Mouse (Mus musculus) bone marrow, adult 2 months (tissue): ENCODE results near the gene Vmn2r63. TPM values are rescaled to one million over a fixed set of nuclear protein-coding genes. Genes with fewer than 3 reads are reported as not detected.
"Not testable (repeated sequence)": the region's sequence is repeated elsewhere in the genome, so short reads cannot be mapped to it uniquely, and the experiment has no call there.

ENCODE experiments used
- H3K27ac ChIP-seq: fragments of 200-500 bp; 2 replicates; pipeline ENCODE4 v1.5.1; 2012; ENCODE audit warnings: low read depth, mild to moderate bottlenecking, control low read depth, inconsistent platforms, low read length; ENCODE audit not compliant: control insufficient read depth, poor library complexity, insufficient read depth
- H3K4me1 ChIP-seq: fragments of 200-500 bp; 2 replicates; pipeline ENCODE4 v1.6.1; 2011; ENCODE audit warnings: low read length; ENCODE audit not compliant: control insufficient read depth, insufficient read depth
- H3K4me3 ChIP-seq: fragments of 200-500 bp; replicated peaks from 2 replicates; pipeline ENCODE3; 2011; ENCODE audit warnings: mild to moderate bottlenecking, low read depth, low read length, control low read depth; ENCODE audit not compliant: control insufficient read depth
- CTCF ChIP-seq: fragments of 200-500 bp; IDR thresholded peaks from 2 replicates; pipeline ENCODE4 v1.5.1; 2011; ENCODE audit warnings: low read length, control low read depth; ENCODE audit not compliant: control insufficient read depth, insufficient read depth
- POLR2A ChIP-seq: fragments of 200-500 bp; IDR thresholded peaks from 2 replicates; pipeline ENCODE4 v1.6.1; 2011; ENCODE audit warnings: low read depth, mild to moderate bottlenecking, control low read depth, low read length, borderline replicate concordance; ENCODE audit not compliant: control insufficient read depth
- WGBS: fragments of 180-500 bp; shearing (Covaris S2); methylation state at CpG from one replicate; pipeline ENCODE4 v1.1.7; 2018; 5-methylcytosine and 5-hydroxymethylcytosine counted together
- polyA plus RNA-seq: library from polyadenylated mRNA; stranded (reverse); fragments of >200 nt; gene quantifications from 2 replicates; pipeline ENCODE4 v1.2.4, GENCODE M21; 2011; ENCODE audit warnings: low replicate concordance; ENCODE audit not compliant: missing spikeins, insufficient read depth, insufficient read length

The Vmn2r63 gene
- polyA plus RNA-seq = not detected in 2 replicates

DNA sequence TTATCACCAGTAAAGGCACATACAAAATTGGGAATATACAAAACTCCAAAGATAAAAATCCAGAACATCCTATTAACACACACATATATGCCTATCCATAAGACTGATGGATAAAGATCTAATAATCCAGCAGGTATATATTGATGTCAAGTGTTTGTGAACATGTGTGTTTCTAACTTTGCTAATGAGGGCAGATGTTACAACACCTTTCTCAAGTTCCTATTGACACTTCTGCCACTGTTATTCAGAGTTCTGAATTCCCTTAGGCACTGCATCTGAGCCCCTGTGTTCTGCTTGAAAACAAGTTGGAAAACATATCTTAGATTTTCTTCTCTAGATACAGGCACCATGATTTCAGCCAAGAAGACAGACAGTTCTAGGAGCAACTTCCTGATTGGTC, at the start of gene Vmn2r63:
TSS of gene Vmn2r63 (minus strand) at position 101 of the 400 bp plus-strand sequence.
- H3K27ac ChIP-seq, H3K4me1 ChIP-seq, H3K4me3 ChIP-seq: not testable (repeated sequence)

GRCm38 (mm10) chr7:42980739-42981138, 47.1 kb upstream of the Vmn2r63 start:
- WGBS = 76% methylated on average over 10 of the region's 10 CpGs
- Histone ChIP-seq H3K27ac (peak overlapping the region; percentile 75), H3K4me1 (no peaks in the 10 kb centered on the region), H3K4me3 (peak overlapping the region; percentile 48)
- no peak for TF ChIP-seq CTCF

GRCm38 (mm10) chr7:42980098-42980497, 46.5 kb upstream of the Vmn2r63 start:
- Histone ChIP-seq H3K27ac (peak overlapping the region; percentile 75; the same call in 1 of the 2 replicates), H3K4me1 (no peaks in the 10 kb centered on the region), H3K4me3 (no peak overlapping the region)
- no peak for TF ChIP-seq CTCF
- no peak for TF ChIP-seq POLR2A
- 17% methylated on average over 11 of the region's 11 CpGs for WGBS

DNA sequence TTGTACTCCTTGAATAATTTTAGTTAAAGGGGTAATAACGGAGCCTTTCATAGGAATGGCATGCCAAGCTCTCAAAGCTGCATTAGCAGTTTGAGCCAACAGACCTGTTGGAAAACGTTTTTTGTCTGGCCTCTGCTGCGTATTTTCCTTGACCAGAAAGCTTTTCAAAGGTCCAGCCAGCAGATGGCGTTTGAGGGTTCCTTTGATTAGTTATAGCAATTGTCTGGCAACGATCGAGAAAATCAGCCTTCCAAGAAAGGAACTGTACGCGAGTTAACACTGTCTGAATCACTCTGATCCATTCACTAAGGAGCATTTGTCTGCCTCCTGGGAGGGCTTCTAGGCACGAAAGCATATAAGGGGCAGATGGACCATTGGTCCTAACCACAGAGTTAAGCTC, 31.6 kb upstream of the Vmn2r63 start:
- 70% methylated on average over 9 of the region's 9 CpGs for WGBS
- TF ChIP-seq POLR2A (no peak), CTCF (no peak)
- no peak overlapping the region for H3K4me3 ChIP-seq
- H3K27ac ChIP-seq = no peak overlapping the region
- no peaks in the 10 kb centered on the region for H3K4me1 ChIP-seq

DNA sequence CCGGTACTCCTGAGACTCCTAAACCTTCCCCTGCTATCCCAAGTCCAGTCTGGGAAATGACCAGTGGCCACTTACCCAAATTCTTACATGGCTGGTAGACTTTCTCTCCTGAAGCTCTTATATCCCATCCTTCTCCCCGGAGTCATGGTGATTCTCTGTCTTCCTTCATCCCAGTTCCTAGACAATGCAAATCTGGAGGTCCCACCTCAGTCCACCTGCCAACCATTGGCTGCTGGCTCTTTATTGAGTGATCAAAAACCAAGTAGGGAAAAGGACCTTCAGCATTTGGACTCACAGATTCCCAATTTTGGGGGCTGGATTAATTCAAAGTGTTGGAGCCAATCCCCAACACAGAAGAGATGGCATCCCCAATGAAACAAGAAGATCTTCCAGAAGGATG, 35.6 kb downstream of the Vmn2r63 start:
- H3K27ac ChIP-seq, H3K4me1 ChIP-seq, H3K4me3 ChIP-seq: not testable (repeated sequence)
- 75% methylated on average over 2 of the region's 2 CpGs for WGBS

DNA sequence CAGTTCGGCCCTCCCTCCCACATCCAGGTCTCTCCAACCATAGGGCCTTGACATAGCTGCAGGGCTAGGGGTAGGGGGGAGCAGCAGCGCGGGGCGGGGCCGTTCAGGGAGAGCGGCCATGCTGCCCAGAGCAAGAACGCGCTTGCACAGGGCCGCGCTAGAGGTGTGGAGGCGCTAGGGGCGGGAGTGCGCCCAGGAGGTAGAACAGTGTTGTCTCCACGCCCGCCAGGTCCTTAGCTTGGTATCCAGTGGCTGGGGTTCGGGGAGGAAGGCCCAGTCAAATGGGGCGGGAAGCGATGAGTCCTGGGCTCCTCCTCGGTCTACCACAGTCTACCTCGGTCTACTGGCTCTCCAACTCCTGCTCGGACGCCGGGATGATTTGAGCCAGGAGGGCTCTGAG, 55.5 kb downstream of the Vmn2r63 start:
- WGBS = 40% methylated on average over 23 of the region's 23 CpGs
- Histone ChIP-seq H3K4me3 (no peak overlapping the region), H3K27ac (no peak overlapping the region), H3K4me1 (no peaks in the 10 kb centered on the region)
- TF ChIP-seq CTCF (no peak), POLR2A (no peak)

DNA sequence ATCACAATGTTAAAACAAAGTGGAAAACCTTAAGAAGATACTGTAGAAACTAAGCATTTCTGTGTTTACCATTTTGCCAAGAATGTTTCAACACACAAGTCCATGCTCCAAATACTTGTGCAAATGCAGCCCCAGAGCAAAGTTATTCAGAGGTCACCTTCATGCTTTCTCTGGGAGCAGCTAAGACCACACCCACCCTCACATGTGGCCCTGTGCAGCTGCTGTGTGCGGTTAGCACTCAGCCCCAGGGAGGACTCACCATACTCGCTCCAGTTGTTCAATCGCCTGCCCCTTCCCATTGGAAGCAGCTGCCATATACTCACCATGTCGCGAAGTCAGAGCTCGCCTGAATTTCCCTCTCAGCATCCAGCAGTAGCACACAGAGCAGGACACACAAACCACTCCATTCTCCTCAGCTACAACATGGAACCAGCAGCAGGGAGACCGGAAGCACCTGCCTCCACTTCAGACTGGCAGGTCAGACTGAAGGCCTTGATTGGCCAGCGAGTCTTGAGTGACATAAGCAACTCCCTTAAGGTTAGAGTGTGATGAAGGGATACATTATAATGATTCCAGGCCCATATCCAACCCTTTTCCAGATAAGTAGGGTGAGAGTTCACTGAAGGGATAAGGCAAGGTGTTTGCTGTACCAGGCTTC, 66.7 kb downstream of the Vmn2r63 start, which contains the start of gene Gm2381:
TSS of gene Gm2381 (minus strand) at position 434 of the 658 bp plus-strand sequence.
- WGBS = 78% methylated on average over 8 of the region's 8 CpGs
- H3K4me3 ChIP-seq, H3K4me1 ChIP-seq, H3K27ac ChIP-seq: not testable (repeated sequence)

Other genes with a start within 250 kb of the Vmn2r63 start
- 1.6 and 8.7 TPM in 2 replicates for gene Zfp975, start 241.1 kb downstream of the Vmn2r63 start, polyA plus RNA-seq
- gene Gm17067, start 206.8 kb downstream of the Vmn2r63 start, polyA plus RNA-seq = 1.6 TPM in 1 of 2 replicates, not detected in the other
- gene Vmn2r62, start 140.3 kb downstream of the Vmn2r63 start, polyA plus RNA-seq = not detected in 2 replicates
- gene Gm2381, start 66.6 kb downstream of the Vmn2r63 start, polyA plus RNA-seq = not detected in 2 replicates
- not detected in 2 replicates for gene Gm9268, start 84.9 kb upstream of the Vmn2r63 start, polyA plus RNA-seq
- gene Zfp936, start 180.4 kb upstream of the Vmn2r63 start, polyA plus RNA-seq = not detected in 2 replicates